ENCODE assay signal across 8 mouse cellular contexts in the genomic region with DNA sequence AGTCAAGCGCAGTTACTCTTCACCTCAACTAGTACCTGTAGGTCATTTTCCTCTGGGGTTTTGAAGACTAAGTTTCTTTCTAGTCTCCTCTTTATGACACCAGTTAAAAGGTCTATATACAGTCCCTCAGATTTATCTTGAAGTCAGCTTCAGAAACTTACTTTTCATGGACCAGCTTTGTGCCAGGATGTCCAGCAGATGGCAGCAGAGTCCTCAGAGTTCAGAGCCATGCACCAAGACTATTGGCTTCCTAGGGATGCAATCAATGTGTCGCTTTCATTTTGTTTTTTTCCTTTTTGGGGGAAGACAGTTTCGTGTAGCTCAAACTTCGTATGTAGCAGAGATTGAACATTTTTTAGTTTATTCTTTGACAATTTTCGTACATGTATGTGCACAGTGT. TPM values are rescaled to one million over a fixed set of nuclear protein-coding genes. Genes with fewer than 3 reads are reported as not detected.
DNase-seq lines count a peak whose midpoint lies in the region; ATAC-seq lines count a peak whose summit lies in the region.

No protein-coding gene starts in this region.

- H3K36me3 ChIP-seq in midbrain, embryonic 10.5 days, result peaks cover 54% of the 10 kb centered on the region
- peaks cover 25% of the 10 kb centered on the region for H3K36me3 ChIP-seq in midbrain, embryonic 16.5 days (ENCODE audit: control insufficient read depth, insufficient read depth, low read length)
- H3K36me3 ChIP-seq in midbrain, embryonic 13.5 days, result peaks cover 54% of the 10 kb centered on the region

- no peak for ATAC-seq in midbrain, embryonic 16.5 days
- ATAC-seq in midbrain, embryonic 13.5 days, result peak; percentile 58; the same call in 1 of the 2 replicates

- H3K4me3 ChIP-seq in midbrain, embryonic 10.5 days, result no peak overlapping the region
- H3K4me3 ChIP-seq in midbrain, embryonic 16.5 days (ENCODE audit: low read depth, low read length), result no peak overlapping the region
- no peak overlapping the region for H3K4me3 ChIP-seq in midbrain, embryonic 13.5 days (replicated peaks)

- no peak overlapping the region for H3K27ac ChIP-seq in midbrain, embryonic 10.5 days (replicated peaks)
- no peak overlapping the region for H3K27ac ChIP-seq in midbrain, embryonic 16.5 days (ENCODE audit: low read length)
- H3K27ac ChIP-seq in midbrain, embryonic 13.5 days, result no peak overlapping the region

- H3K9me3 ChIP-seq in midbrain, embryonic 10.5 days (replicated peaks), result no peaks in the 10 kb centered on the region
- H3K9me3 ChIP-seq in midbrain, embryonic 16.5 days (replicated peaks; ENCODE audit: control insufficient read depth, low read length, poor library complexity, severe bottlenecking), result no peaks in the 10 kb centered on the region
- no peaks in the 10 kb centered on the region for H3K9me3 ChIP-seq in midbrain, embryonic 13.5 days

- H3K4me1 ChIP-seq in midbrain, embryonic 10.5 days, result no peaks in the 10 kb centered on the region
- H3K4me1 ChIP-seq in midbrain, embryonic 16.5 days (ENCODE audit: control insufficient read depth, insufficient read depth, low read length), result no peaks in the 10 kb centered on the region
- 0 out of 2 replicates have a peak, but pooled peaks cover 4% of the 10 kb centered on the region for H3K4me1 ChIP-seq in midbrain, embryonic 13.5 days (replicated peaks)

- no peak overlapping the region for H3K9ac ChIP-seq in midbrain, embryonic 16.5 days (ENCODE audit: low read depth, low read length)
- no peak overlapping the region for H3K9ac ChIP-seq in midbrain, embryonic 13.5 days (replicated peaks)

- no peaks in the 10 kb centered on the region for H3K27me3 ChIP-seq in midbrain, embryonic 10.5 days (ENCODE audit: low read depth, poor library complexity, severe bottlenecking)
- no peaks in the 10 kb centered on the region for H3K27me3 ChIP-seq in midbrain, embryonic 16.5 days (ENCODE audit: control insufficient read depth, insufficient read depth, low read depth, low read length)
- no peaks in the 10 kb centered on the region for H3K27me3 ChIP-seq in midbrain, embryonic 13.5 days

- DNase-seq in midbrain, embryonic 10.5 days (ENCODE audit: low spot score), result peak; percentile 66
- DNase-seq in cerebellum, postnatal 14 days, result peak; percentile 87 to 90
- peak; percentile 78 to 79 for DNase-seq in frontal cortex, postnatal 36 days (ENCODE audit: low spot score in 2 of 2)
- peak; percentile 68 for DNase-seq in hindlimb bud, embryonic 11.5 days (ENCODE audit: extremely low spot score, low read depth, low spot score)
- peak; percentile 82 to 89 for DNase-seq in left cerebral cortex, adult 18-20 months (ENCODE audit: low spot score in 2 of 2)
- peak; percentile 39 to 82 for DNase-seq in spleen, postnatal 10 days (ENCODE audit: low spot score in 2 of 2)

- 40% methylated on average over 5 of the region's 5 CpGs for WGBS in midbrain, embryonic 10.5 days
- WGBS in midbrain, embryonic 16.5 days, result 29% methylated on average over 5 of the region's 5 CpGs
- WGBS in midbrain, embryonic 13.5 days, result 31% methylated on average over 5 of the region's 5 CpGs

- no peak overlapping the region for H3K4me2 ChIP-seq in midbrain, embryonic 16.5 days (ENCODE audit: low read length)
- H3K4me2 ChIP-seq in midbrain, embryonic 13.5 days (replicated peaks), result no peak overlapping the region

RNA-seq across cellular contexts. Expression of a gene that starts 1.1 kb away (rescaled TPM):
- 0.34 and 0.41 TPM in 2 replicates for polyA plus RNA-seq in midbrain, embryonic 10.5 days (2016; fragmentation: Nextera tagmentation; extraction: Ambion mirVana)
- 1.4 TPM in 2 replicates for polyA plus RNA-seq in midbrain, embryonic 16.5 days (2015; fragmentation: Nextera tagmentation; extraction: Ambion mirVana)
- 1 to 10 TPM; 2.0 to 2.2 TPM for total RNA-seq in left cerebral cortex, adult 18-20 months (2021)
- 1.3 and 1.6 TPM in 2 replicates for polyA plus RNA-seq in midbrain, embryonic 13.5 days (2015; fragmentation: Nextera tagmentation; extraction: Ambion mirVana)

RNA-seq across cellular contexts. Expression of a gene that starts 23.7 kb away (rescaled TPM):
- 36.0 and 37.5 TPM in 2 replicates for polyA plus RNA-seq in midbrain, embryonic 10.5 days (2016; fragmentation: Nextera tagmentation; extraction: Ambion mirVana)
- 36.2 and 45.2 TPM in 2 replicates for polyA plus RNA-seq in midbrain, embryonic 16.5 days (2015; fragmentation: Nextera tagmentation; extraction: Ambion mirVana)
- total RNA-seq in left cerebral cortex, adult 18-20 months (2021), result 10 to 100 TPM; 25.1 to 29.3 TPM
- 47.5 and 61.8 TPM in 2 replicates for polyA plus RNA-seq in midbrain, embryonic 13.5 days (2015; fragmentation: Nextera tagmentation; extraction: Ambion mirVana)
